Mouse (Mus musculus): ENCODE measurements around the gene Slc9a9.

GRCm38 (mm10) chr9:94927101-94927500, 257.4 kb downstream of the Slc9a9 start:
- TF ChIP-seq POLR2A (IDR thresholded peaks at IDR 0.05; ENCODE audit: extremely low read depth, insufficient read depth, low read length) (no peak), CTCF (IDR thresholded peaks at IDR 0.05; ENCODE audit: extremely low read depth, insufficient read depth, low read length) (0 out of 2 replicates have a peak, but pooled peaks have one; percentile 5)
